Mouse (Mus musculus): Measurements from ENCODE around the gene BC049352.

GRCm38 (mm10) chr9:45282466-45282865, 100.7 kb downstream of the BC049352 start:
- TF ChIP-seq CTCF (IDR thresholded peaks at IDR 0.05; ENCODE audit: insufficient read depth, low read depth, low read length) (no peak), POLR2A (IDR thresholded peaks at IDR 0.05; ENCODE audit: insufficient read depth, low read depth, low read length) (no peak)

Measured in olfactory bulb, adult 2 months (tissue).